Mouse (Mus musculus) ovary, adult 2 months (tissue): ENCODE data around the gene Slitrk2. TPM values are rescaled to one million over a fixed set of nuclear protein-coding genes. Genes with fewer than 3 reads are reported as not detected.

Experiments used
- polyA plus RNA-seq: library from polyadenylated mRNA; depleted of rRNA; stranded (reverse); fragments of >200 nt; gene quantifications from 2 replicates; pipeline ENCODE4 v1.2.3, GENCODE M21; 2012; rRNA removed

The Slitrk2 gene
- 0.10 and 0.26 TPM in 2 replicates for polyA plus RNA-seq

DNA sequence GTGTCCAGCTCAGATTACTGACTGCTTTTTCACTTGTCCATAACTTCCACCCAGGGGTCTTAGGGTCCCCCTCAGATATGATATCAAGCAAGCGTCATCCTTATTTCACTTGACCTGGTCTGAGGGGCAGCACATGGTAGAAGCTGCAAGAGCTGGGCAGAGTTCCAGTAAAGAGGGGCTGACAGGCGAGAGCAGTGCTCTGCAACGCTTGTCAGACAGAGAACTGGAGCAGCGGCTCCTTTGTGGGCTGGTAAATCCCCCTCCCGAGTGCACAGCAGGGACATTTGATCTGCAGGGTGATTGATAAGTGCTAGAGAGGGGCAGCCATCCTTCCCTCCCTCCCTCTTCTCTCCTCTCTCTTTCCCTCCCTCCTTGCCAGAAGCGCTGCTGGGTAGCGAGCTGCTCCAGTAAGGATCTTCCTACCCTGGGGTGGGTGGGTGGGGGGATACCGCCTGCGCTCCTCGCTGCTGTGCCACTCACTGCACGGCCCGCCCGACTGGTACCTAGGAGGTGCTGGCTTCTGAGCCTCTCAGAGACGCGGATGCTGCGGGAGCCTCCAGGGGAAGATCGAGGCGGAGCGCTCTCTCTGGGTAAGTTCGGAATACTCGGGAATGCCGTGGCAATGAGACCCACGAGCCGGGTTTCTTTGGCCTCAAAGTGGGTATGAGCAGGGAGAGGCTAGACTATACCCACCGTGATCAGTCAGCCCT lies at the start of gene Slitrk2:
TSS of gene Slitrk2 (plus strand) at position 408 of the 710 bp plus-strand sequence.

